Mouse (Mus musculus) stomach, embryonic 16.5 days (tissue): ENCODE measurements at regions not wholly inside any gene's neighbourhood (a gene's known extent, or its start where the extent isn't known, plus 50 kb on each side); places are given as distances from the start of the nearest gene placed in this dataset. TPM values are rescaled to one million over a fixed set of nuclear protein-coding genes. Genes with fewer than 3 reads are reported as not detected.

Experiments
- microRNA-seq: library from miRNA; unstranded; fragments of <30 nt; microRNA quantifications from one replicate; pipeline ENCODE4, GENCODE M21; 2016

Small RNA genes lying in the stretch of these regions (microRNA-seq; reads per million reads assigned to microRNA genes)
- gene Gm24923 (not detected), gene Mir344-2 (not detected), gene Mir344f (1.5 reads per million), gene Mir344g (0.99 reads per million), gene Mir344i (not detected)
